Mouse (Mus musculus): ENCODE results near the gene Agtrap. TPM values are rescaled to one million over a fixed set of nuclear protein-coding genes. Genes with fewer than 3 reads are reported as not detected.

The Agtrap gene
- 11.2 TPM for polyA plus RNA-seq (2014; fragmentation: Illumina TruSeq; extraction: RNeasy Lipid Tissue Mini Kit (QIAGEN cat#74804); ENCODE audit: low read depth, low replicate concordance)

DNA sequence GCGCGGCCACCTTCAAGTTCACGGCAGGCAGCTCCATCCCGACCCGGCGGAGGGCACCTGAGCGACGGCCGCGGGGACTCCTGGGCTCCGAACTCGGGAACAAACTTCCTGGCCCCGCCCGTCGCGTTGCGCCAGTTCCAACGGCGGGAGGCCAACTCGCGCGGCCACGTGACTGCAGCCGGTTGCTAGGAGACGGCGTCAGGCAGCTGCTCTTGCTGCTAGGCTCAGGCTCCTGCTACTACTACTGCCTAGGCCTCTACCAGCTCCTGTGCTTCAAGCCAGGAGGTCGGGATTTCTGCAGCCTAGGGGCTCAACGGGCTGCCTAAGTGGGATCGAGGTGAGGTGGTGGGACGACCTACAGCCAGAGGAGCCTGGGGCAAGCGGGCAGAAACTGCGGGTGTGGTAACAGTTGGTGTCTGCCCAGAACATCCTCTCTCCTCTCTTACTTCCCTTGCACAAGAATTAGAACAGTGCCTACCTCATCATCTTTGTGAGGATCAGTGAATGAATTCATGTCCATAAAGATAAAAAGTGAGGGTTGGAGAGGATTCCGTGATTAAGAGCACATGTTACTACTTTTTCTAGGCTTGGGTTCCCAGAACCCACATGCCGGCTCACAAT lies at the start of gene Agtrap:
Gene Agtrap, minus strand, starts transcription at position 125 of the 621 bp plus-strand sequence.

DNA sequence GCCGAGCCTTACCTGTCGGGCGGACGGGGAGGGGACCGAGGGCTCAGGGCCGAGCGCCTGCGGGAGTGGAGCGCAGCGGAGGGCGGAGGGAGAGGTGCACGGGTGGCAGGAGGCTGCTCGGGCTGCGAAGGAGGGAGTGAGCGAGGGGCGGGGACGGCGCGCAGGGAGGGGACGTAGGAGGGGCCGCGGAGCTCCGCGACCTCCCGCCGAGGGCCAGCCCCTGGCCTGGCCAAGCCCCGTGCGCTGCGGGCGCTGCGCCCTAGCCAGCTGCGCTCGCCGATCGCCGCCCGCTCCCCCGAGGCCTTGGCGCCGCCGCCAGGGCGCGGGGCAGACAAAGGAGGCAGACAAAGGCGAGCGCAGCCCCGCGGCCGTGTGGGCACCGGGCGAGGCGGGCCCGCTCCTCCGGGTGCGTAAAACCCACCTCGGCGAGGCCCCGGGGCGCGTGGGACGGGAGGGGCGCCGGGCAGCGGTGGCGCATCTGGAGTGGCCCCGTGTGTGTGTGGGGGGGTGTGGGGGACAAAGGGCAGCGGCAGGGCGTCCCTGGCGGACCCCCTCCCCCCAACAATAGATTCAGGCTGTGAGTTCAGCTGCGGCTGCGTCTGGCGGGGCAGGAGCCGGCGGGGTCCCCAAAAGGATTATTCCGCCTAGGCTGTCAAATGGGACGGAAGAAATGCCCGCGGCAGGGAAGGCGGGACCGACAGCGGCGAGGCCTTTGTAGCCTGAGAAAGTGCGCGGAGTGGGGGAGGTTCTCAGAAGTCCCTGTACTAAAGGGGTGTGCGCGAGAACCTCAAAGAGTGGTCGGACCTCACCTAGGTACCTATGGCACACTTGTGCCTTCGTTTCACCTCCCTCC lies 43.0 kb upstream of the Agtrap start, which contains the start of gene Draxin:
Gene Draxin, minus strand, starts transcription at position 138 of the 853 bp plus-strand sequence.

DNA sequence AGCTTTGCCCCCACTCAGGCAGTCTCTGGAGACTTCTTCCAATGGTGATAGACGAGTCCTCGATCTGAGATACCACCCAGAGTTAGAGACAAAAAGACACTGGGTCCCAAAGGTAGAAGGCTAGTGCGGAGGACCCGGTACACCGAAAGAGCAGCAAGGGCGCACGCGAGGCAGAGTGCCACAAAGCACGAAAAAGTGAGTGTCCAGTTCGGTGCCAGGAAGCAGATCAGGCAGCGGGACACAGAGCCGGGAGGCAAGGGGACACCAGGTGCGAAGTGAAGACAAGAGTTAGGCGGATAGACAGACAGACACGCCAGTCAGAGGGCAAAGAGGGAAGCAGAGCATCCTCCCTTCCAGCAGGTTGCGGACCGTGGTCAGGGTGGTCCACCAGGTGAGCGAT lies 42.3 kb upstream of the Agtrap start, which contains the start of gene Mad2l2:
Gene Mad2l2, plus strand, starts transcription at position 252 of the 400 bp plus-strand sequence.

DNA sequence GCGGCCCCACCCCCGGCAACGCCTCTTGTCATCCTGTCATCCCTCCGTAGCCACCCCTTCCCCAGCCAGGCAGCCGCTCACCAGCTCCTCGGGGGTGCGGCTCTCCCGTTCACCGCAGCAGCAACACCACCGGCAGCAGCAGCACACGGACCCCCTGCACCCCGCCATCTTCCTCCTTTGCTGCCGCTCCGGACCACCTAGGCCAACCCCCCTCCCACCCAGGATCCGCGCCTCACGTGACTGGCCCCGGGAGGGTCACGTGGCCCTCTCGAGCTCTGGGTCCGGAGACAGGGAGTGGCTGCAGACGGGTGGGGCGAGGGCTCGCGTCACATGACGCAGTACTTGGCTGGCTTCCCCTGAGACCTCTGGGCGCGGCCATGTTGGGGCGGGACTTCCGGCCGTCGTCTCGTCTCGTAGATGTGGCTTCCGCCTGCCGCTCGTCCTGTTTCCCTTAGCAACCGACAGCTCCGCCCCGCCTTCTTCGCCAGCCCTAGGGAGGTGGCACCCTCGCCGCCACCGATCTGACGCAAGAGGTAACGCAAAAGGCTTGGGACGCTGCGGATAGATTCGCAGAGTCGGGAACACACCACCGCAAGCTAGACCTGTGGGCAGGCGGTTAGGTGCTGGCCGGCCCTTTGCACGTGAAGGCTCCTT lies 49.1 kb downstream of the Agtrap start, which contains the start of the genes Clcn6 and Mthfr:
Gene Clcn6, minus strand, starts transcription at position 222 of the 654 bp plus-strand sequence.
Gene Mthfr, plus strand, starts transcription at position 478 of the 654 bp plus-strand sequence.

Other genes with a start within 250 kb of the Agtrap start
- gene Zfp933, start 239.7 kb downstream of the Agtrap start, polyA plus RNA-seq (2014; fragmentation: Illumina TruSeq; extraction: RNeasy Lipid Tissue Mini Kit (QIAGEN cat#74804); ENCODE audit: low read depth, low replicate concordance): 28.7 TPM
- gene Miip, start 219.2 kb downstream of the Agtrap start, polyA plus RNA-seq (2014; fragmentation: Illumina TruSeq; extraction: RNeasy Lipid Tissue Mini Kit (QIAGEN cat#74804); ENCODE audit: low read depth, low replicate concordance): 1.2 TPM
- 10.1 TPM for gene Fv1, start 219.1 kb downstream of the Agtrap start, polyA plus RNA-seq (2014; fragmentation: Illumina TruSeq; extraction: RNeasy Lipid Tissue Mini Kit (QIAGEN cat#74804); ENCODE audit: low read depth, low replicate concordance)
- gene Mfn2, start 183.3 kb downstream of the Agtrap start, polyA plus RNA-seq (2014; fragmentation: Illumina TruSeq; extraction: RNeasy Lipid Tissue Mini Kit (QIAGEN cat#74804); ENCODE audit: low read depth, low replicate concordance): 21.8 TPM
- gene Plod1, start 151.3 kb downstream of the Agtrap start, polyA plus RNA-seq (2014; fragmentation: Illumina TruSeq; extraction: RNeasy Lipid Tissue Mini Kit (QIAGEN cat#74804); ENCODE audit: low read depth, low replicate concordance): 1.1 TPM
- gene 2510039O18Rik, start 147.1 kb downstream of the Agtrap start, polyA plus RNA-seq (2014; fragmentation: Illumina TruSeq; extraction: RNeasy Lipid Tissue Mini Kit (QIAGEN cat#74804); ENCODE audit: low read depth, low replicate concordance): 16.7 TPM
- not detected for gene Nppb, start 102.2 kb downstream of the Agtrap start, polyA plus RNA-seq (2014; fragmentation: Illumina TruSeq; extraction: RNeasy Lipid Tissue Mini Kit (QIAGEN cat#74804); ENCODE audit: low read depth, low replicate concordance)
- gene Nppa, start 87.3 kb downstream of the Agtrap start, polyA plus RNA-seq (2014; fragmentation: Illumina TruSeq; extraction: RNeasy Lipid Tissue Mini Kit (QIAGEN cat#74804); ENCODE audit: low read depth, low replicate concordance): not detected
- gene Clcn6, start 49.2 kb downstream of the Agtrap start, polyA plus RNA-seq (2014; fragmentation: Illumina TruSeq; extraction: RNeasy Lipid Tissue Mini Kit (QIAGEN cat#74804); ENCODE audit: low read depth, low replicate concordance): 2.4 TPM
- gene Mthfr, start 49.0 kb downstream of the Agtrap start, polyA plus RNA-seq (2014; fragmentation: Illumina TruSeq; extraction: RNeasy Lipid Tissue Mini Kit (QIAGEN cat#74804); ENCODE audit: low read depth, low replicate concordance): 2.0 TPM
- gene Mad2l2, start 42.4 kb upstream of the Agtrap start, polyA plus RNA-seq (2014; fragmentation: Illumina TruSeq; extraction: RNeasy Lipid Tissue Mini Kit (QIAGEN cat#74804); ENCODE audit: low read depth, low replicate concordance): 1.2 TPM
- gene Draxin, start 42.7 kb upstream of the Agtrap start, polyA plus RNA-seq (2014; fragmentation: Illumina TruSeq; extraction: RNeasy Lipid Tissue Mini Kit (QIAGEN cat#74804); ENCODE audit: low read depth, low replicate concordance): 0.16 TPM
- 0.88 TPM for gene Fbxo6, start 64.1 kb upstream of the Agtrap start, polyA plus RNA-seq (2014; fragmentation: Illumina TruSeq; extraction: RNeasy Lipid Tissue Mini Kit (QIAGEN cat#74804); ENCODE audit: low read depth, low replicate concordance)
- gene Fbxo44, start 72.5 kb upstream of the Agtrap start, polyA plus RNA-seq (2014; fragmentation: Illumina TruSeq; extraction: RNeasy Lipid Tissue Mini Kit (QIAGEN cat#74804); ENCODE audit: low read depth, low replicate concordance): 1.6 TPM
- gene Fbxo2, start 72.6 kb upstream of the Agtrap start, polyA plus RNA-seq (2014; fragmentation: Illumina TruSeq; extraction: RNeasy Lipid Tissue Mini Kit (QIAGEN cat#74804); ENCODE audit: low read depth, low replicate concordance): not detected
- gene Disp3, start 199.9 kb upstream of the Agtrap start, polyA plus RNA-seq (2014; fragmentation: Illumina TruSeq; extraction: RNeasy Lipid Tissue Mini Kit (QIAGEN cat#74804); ENCODE audit: low read depth, low replicate concordance): not detected

Data from sigmoid colon, adult 10 weeks (tissue).